Comparison of ENCODE assay signal across 20 mouse cellular contexts in the genomic region with DNA sequence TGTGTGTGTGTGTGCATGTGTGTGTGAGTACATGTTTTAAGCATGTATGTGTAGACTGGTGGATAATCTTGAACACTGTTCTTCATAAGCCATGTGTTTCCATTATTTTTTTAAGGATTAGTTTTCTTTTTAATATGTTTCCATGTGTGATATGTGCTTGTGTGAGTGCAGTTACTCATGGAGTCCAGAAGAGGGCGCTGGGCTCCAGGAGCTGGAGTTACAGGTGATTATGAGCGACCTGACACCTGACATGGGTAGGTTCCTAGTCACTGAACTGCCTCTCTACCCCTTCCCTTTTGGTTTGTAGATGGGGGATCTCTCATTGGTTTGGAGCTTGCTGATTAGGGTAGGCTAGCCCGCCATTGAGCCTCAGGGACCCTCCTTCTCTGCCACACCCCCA. TPM values are rescaled to one million over a fixed set of nuclear protein-coding genes. Genes with fewer than 3 reads are reported as not detected.
DNase-seq lines count a peak whose midpoint lies in the region; ATAC-seq and TF ChIP-seq lines count a peak whose summit lies in the region.
"Had no signal": no experiment of that assay in that cellular context is flagged by ENCODE, and none has a peak within 500 bp of the region (broad histone marks: within the 10 kb centered on the region; RNA-seq: fewer than 3 reads in every experiment).

No protein-coding gene starts in this region.

- no peaks in the 10 kb centered on the region for H3K36me3 ChIP-seq in kidney, adult 2 months (ENCODE audit: control insufficient read depth, insufficient read depth, low read length)
- no peaks in the 10 kb centered on the region for H3K36me3 ChIP-seq in midbrain, postnatal 0 days (ENCODE audit: insufficient read depth, low read length)
- no peaks in the 10 kb centered on the region for H3K36me3 ChIP-seq in midbrain, embryonic 11.5 days (ENCODE audit: control insufficient read depth, insufficient read depth, low read length)
- H3K36me3 ChIP-seq: heart, embryonic 13.5 days; limb, embryonic 10.5 days; liver, embryonic 15.5 days had no signal

- no peak for TF ChIP-seq POLR2A in kidney, adult 2 months (IDR thresholded peaks at IDR 0.05; ENCODE audit: low read depth, low read length)

- no peaks in the 10 kb centered on the region for H3K27me3 ChIP-seq in kidney, adult 2 months (replicated peaks; ENCODE audit: control insufficient read depth, insufficient read depth, low read length)
- no peaks in the 10 kb centered on the region for H3K27me3 ChIP-seq in midbrain, postnatal 0 days (ENCODE audit: insufficient read depth, low read length)
- H3K27me3 ChIP-seq in midbrain, embryonic 11.5 days (ENCODE audit: control insufficient read depth, insufficient read depth, low read length) = no peaks in the 10 kb centered on the region
- H3K27me3 ChIP-seq in Patski = no peaks in the 10 kb centered on the region
- H3K27me3 ChIP-seq: heart, embryonic 13.5 days; liver, embryonic 15.5 days had no signal

- no peak overlapping the region for H3K4me2 ChIP-seq in midbrain, postnatal 0 days (ENCODE audit: low read depth, low read length, poor library complexity, severe bottlenecking)
- no peak overlapping the region for H3K4me2 ChIP-seq in midbrain, embryonic 11.5 days
- H3K4me2 ChIP-seq: heart, embryonic 13.5 days; hindbrain, embryonic 14.5 days; liver, embryonic 15.5 days had no signal

- no peaks in the 10 kb centered on the region for H3K9me3 ChIP-seq in midbrain, postnatal 0 days (ENCODE audit: low read length)
- H3K9me3 ChIP-seq in midbrain, embryonic 11.5 days (ENCODE audit: control insufficient read depth, low read length) = no peaks in the 10 kb centered on the region
- H3K9me3 ChIP-seq: heart, embryonic 13.5 days; limb, embryonic 10.5 days; liver, embryonic 15.5 days had no signal

- H3K9ac ChIP-seq in midbrain, postnatal 0 days (replicated peaks; ENCODE audit: low read length, poor library complexity, severe bottlenecking) = no peak overlapping the region
- H3K9ac ChIP-seq in midbrain, embryonic 11.5 days (ENCODE audit: low read length) = no peak overlapping the region
- H3K9ac ChIP-seq: heart, embryonic 13.5 days; hindbrain, embryonic 14.5 days; liver, embryonic 15.5 days had no signal

- TF ChIP-seq CTCF in kidney, adult 2 months (conservative IDR thresholded peaks at IDR 0.05; ENCODE audit: insufficient read depth, insufficient read length, low read depth, low read length) = 0 out of 2 replicates have a peak, but pooled peaks have one; percentile 25
- peak; percentile 21; the same call in 1 of the 2 replicates for TF ChIP-seq CTCF in midbrain, postnatal 0 days (IDR thresholded peaks at IDR 0.05)
- peak; percentile 32 for TF ChIP-seq CTCF in Patski (IDR thresholded peaks at IDR 0.05)

- CTCF ChIA-PET in Patski (lab: Charles Lee) = no interaction called here

- 66% methylated on average over 3 of the region's 3 CpGs for WGBS in kidney, adult 2 months
- WGBS in midbrain, postnatal 0 days = 42% methylated on average over 3 of the region's 3 CpGs
- 54% methylated on average over 3 of the region's 3 CpGs for WGBS in midbrain, embryonic 11.5 days

- no peak for ATAC-seq in midbrain, postnatal 0 days (ENCODE audit: low FRiP score)
- ATAC-seq in midbrain, embryonic 11.5 days (ENCODE audit: low FRiP score) = no peak
- ATAC-seq in Patski = no peak
- ATAC-seq: forebrain, embryonic 16.5 days had no signal

- POLR2A ChIA-PET in Patski (lab: Charles Lee) = interaction anchor here (0.6 kb wide), 1 partner anchor 27 kb away, joined by 3 read pairs; no protein-coding TSS in a partner anchor

- no peak overlapping the region for H3K4me3 ChIP-seq in kidney, adult 2 months (ENCODE audit: insufficient read depth, low read depth, low read length)
- H3K4me3 ChIP-seq in midbrain, postnatal 0 days (ENCODE audit: low read depth, low read length) = no peak overlapping the region
- no peak overlapping the region for H3K4me3 ChIP-seq in midbrain, embryonic 11.5 days (ENCODE audit: low read depth, low read length)
- H3K4me3 ChIP-seq: heart, embryonic 13.5 days; limb, embryonic 10.5 days; liver, embryonic 15.5 days; myocyte had no signal

- DNase-seq in kidney, adult 2 months = no peak
- DNase-seq in kidney, postnatal 4 days = no peak
- DNase-seq in midbrain, postnatal 0 days (ENCODE audit: low spot score) = no peak
- no peak for DNase-seq in midbrain, embryonic 11.5 days (ENCODE audit: low spot score, missing footprints)
- no peak for DNase-seq in Patski (ENCODE audit: low read depth, low spot score)
- DNase-seq in urinary bladder, postnatal 36 days (ENCODE audit: low spot score in 2 of 2) = no peak
- DNase-seq in right cerebral cortex, postnatal 4 days = no peak
- DNase-seq: adrenal gland, adult 2 months; cerebellum, postnatal 10 days; heart, postnatal 36 days; kidney, adult 18-20 months; kidney, postnatal 10 days; lung, postnatal 10 days; midbrain, embryonic 14.5 days had no signal

- in situ Hi-C loops in Patski (cut with MboI; ENCODE audit: low pct_unique_long_range_greater_than_20kb) = no loop called here

- no peaks in the 10 kb centered on the region for H3K4me1 ChIP-seq in kidney, adult 2 months (ENCODE audit: control insufficient read depth, insufficient read depth, low read length)
- no peaks in the 10 kb centered on the region for H3K4me1 ChIP-seq in midbrain, postnatal 0 days (ENCODE audit: insufficient read depth, low read length)
- no peaks in the 10 kb centered on the region for H3K4me1 ChIP-seq in midbrain, embryonic 11.5 days (ENCODE audit: control insufficient read depth, insufficient read depth, low read length)
- H3K4me1 ChIP-seq: liver, embryonic 15.5 days had no signal

- no peak overlapping the region for H3K27ac ChIP-seq in kidney, adult 2 months (ENCODE audit: insufficient read depth, low read depth, low read length)
- no peak overlapping the region for H3K27ac ChIP-seq in midbrain, postnatal 0 days (ENCODE audit: low read depth, low read length)
- H3K27ac ChIP-seq in midbrain, embryonic 11.5 days (ENCODE audit: low read depth, low read length) = no peak overlapping the region
- H3K27ac ChIP-seq: heart, embryonic 13.5 days; hindbrain, embryonic 14.5 days; limb, embryonic 10.5 days; liver, embryonic 15.5 days had no signal

RNA-seq across cellular contexts. Expression of a gene that starts 16.5 kb away (rescaled TPM):
- 21.1 and 25.2 TPM in 2 replicates for polyA plus RNA-seq in kidney, adult 2 months (2012; rRNA removed)
- total RNA-seq in midbrain, postnatal 0 days (2014; rRNA removed) = 0.85 and 1.4 TPM in 2 replicates
- 0.31 and 0.34 TPM in 2 replicates for polyA plus RNA-seq in midbrain, postnatal 0 days (2015; fragmentation: Nextera tagmentation; extraction: Ambion mirVana)
- 0.98 and 1.1 TPM in 2 replicates for polyA plus RNA-seq in midbrain, embryonic 11.5 days (2014; fragmentation: Nextera tagmentation; extraction: Ambion mirVana)
- polyA plus RNA-seq in Patski (2021) = 0.22 TPM

Comparison
In these comparisons a context has a peak if more than half of its experiments do, and no peak if none do; other contexts are left out.
1. RNA of a gene that starts 16.5 kb away (polyA plus RNA-seq): 21.1 to 25.2 TPM in kidney, adult 2 months; 0.98 to 1.1 TPM in midbrain, embryonic 11.5 days, 0.31 to 0.34 TPM in midbrain, postnatal 0 days and 0.22 TPM in Patski (single experiment); every median in the first group is over 10 times any median in the second.
2. Peak in every context shown above with its lines, with median percentiles within 50 percentile points of each other: CTCF ChIP-seq.